Mouse (Mus musculus): ENCODE measurements around the gene Retreg1. TPM values are rescaled to one million over a fixed set of nuclear protein-coding genes. Genes with fewer than 3 reads are reported as not detected.

Gene Retreg1
- polyA plus RNA-seq, 1 experiment: 15.5 TPM

DNA sequence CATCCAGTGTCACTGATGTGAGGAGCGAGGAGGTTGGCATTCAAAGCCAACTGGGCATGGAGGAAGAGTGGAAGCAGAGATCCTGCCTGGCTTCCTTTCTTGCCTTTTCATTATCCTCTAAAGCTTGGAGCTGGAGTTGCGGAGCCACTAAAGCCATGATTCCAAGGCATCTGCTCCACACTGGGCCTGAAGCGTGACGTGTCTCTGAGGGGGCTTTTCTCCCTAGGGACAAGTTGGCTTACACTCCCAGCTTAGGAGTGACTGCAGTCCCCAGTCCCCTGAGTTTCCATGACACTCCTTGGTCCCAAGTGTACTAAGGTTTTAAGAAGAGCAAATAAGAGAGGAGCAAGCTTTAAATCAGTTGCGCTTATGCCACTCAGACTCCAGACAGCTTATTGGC, 179.7 kb downstream of the Retreg1 start:
- no peaks in the 10 kb centered on the region for H3K4me1 ChIP-seq (ENCODE audit: control insufficient read depth, insufficient read depth, low read length)
- no peak overlapping the region for H3K4me3 ChIP-seq (replicated peaks; ENCODE audit: extremely low read depth, low read depth, low read length)
- 86% methylated on average over 5 of the region's 5 CpGs for WGBS
- DNase-seq: no peak
- TF ChIP-seq CTCF (IDR thresholded peaks at IDR 0.05; ENCODE audit: insufficient read depth, low read length) (no peak), POLR2A (IDR thresholded peaks at IDR 0.05; ENCODE audit: borderline replicate concordance, extremely low read depth, low read depth, low read length) (no peak)

Other genes with a start within 250 kb of the Retreg1 start
- gene Myo10, start 220.7 kb upstream of the Retreg1 start, polyA plus RNA-seq (2012; rRNA removed): 81.3 and 82.7 TPM in 2 replicates
- 13.6 and 17.5 TPM in 2 replicates for gene Zfp622, start 141.2 kb downstream of the Retreg1 start, polyA plus RNA-seq (2012; rRNA removed)